Mouse (Mus musculus) left cerebral cortex, postnatal 36 days (tissue): Measurements from ENCODE around the gene Grin2a. TPM values are rescaled to one million over a fixed set of nuclear protein-coding genes. Genes with fewer than 3 reads are reported as not detected.

ENCODE experiments used
- DNase-seq, 2 experiments: peaks; one replicate each; pipeline ENCODE4 v3.0.0; 2021 to 2022; ENCODE audit warnings: low spot score in 2 of 2, mixed read lengths in 1 of 2
- intact Hi-C: fragments of 180-260 bp; cut with DNase I; formaldehyde crosslinking; loops from one replicate; pipeline ENCODE4 v1.15.1; 2025
- total RNA-seq, 2 experiments: library from RNA; stranded (reverse); gene quantifications; 2 replicates each; pipeline ENCODE4 v1.2.3; 2021

The Grin2a gene
- total RNA-seq, 2 experiments from 2014 or later: 242 to 256 TPM

DNA sequence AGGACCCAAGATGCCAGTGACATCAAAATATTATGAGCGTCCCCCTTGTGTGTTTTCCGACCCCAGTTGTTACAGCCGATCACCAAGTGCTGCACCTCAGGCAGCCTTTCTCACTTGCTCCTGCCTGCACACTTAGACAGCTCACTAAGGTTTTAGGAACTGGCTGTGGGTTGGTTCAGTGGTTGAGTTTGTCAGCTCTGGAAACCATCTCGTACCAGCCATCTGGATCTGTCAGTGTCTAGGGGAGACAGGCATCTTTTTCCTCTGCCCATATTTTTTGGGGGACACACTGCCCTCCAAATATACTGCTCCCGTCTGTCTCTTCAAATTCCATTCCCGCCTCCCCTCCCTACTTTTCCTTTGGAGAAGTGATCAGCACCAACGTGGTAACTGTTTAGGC, 99.8 kb downstream of the Grin2a start:
- no peak for DNase-seq
- intact Hi-C loops: no loop called here

DNA sequence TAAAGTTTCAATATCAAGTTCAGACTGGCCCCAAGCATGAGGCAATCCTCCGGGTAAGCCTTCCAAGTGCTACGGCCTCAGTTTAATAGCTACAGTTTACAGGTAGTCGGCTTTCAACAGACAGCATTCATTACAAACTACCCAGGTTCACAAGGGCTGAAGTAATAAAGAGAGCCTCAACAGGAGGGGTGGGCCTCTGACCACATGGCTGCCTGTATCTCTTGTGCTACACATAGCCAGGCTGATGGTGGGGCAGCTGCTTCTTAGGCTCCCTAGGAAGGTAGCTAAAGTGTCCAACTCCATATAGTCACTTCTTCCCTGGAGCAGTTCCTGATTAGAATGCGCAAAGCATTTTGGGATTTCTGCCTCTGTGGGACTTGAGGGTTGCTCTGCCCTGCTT, 109.2 kb downstream of the Grin2a start:
- intact Hi-C loops: no loop called here
- no peak for DNase-seq

DNA sequence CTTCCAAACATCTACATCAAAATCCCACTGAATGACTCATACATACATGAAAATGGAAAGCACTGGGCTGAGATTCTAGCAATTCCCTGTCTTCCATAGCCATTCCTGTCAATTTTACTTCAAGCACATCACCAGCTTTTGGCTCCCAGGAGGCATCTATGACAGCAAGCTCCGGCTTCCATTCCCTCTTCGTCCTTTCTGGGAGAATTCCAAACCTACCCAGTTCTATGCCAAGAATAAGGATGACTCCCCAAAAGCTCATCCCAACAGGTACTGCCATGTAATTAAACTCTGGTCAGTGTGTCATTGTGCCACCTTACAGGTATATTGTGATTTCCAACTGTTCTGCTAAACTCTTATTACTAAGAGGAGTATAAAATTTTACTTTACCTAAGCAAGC, 111.2 kb downstream of the Grin2a start:
- intact Hi-C loops: loop anchor here (5.0 kb wide), 1 partner anchor 108 kb away; no protein-coding TSS in a partner anchor
- no peak for DNase-seq

DNA sequence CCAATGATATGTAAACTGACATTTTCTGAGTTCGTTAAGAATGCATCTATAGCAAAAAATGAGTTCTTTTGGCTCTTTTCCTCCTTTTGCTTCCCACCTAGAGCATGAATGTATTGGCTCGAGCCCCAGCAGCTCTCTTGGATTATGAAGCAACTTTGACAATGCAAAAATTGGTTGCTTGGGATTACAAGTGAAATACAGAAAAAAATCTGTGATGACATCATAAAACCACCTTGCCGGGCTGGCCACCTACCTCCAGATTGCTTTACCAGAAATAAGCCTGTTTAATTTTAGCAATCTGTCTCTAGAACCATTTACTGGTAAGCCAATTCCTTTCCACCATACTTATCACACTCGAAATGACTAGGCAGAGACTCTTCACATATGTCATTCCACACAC, 112.9 kb downstream of the Grin2a start:
- intact Hi-C loops: loop anchor here (5.0 kb wide), 1 partner anchor 110 kb away; no protein-coding TSS in a partner anchor
- peak; percentile 41 to 58 for DNase-seq

DNA sequence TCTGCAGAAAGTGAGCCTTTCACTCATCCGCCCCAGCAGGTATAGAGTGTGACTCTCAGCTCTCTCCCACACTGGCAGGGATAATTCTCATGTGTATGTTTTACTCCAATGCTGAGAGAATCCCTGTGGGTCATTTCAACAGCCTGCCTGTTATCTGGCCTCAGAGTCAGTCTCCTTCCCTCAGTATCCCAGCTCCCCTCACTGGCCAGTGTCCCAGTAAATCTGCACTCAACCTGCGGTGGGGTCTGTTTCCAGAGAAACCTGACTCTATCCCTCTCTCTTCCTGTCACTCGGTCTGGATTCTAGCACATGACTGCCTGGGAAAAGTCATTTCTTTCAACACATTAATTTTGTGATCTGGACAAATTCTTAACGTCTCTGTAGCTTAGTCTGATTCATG, 122.4 kb downstream of the Grin2a start:
- no peak for DNase-seq
- intact Hi-C loops: no loop called here

DNA sequence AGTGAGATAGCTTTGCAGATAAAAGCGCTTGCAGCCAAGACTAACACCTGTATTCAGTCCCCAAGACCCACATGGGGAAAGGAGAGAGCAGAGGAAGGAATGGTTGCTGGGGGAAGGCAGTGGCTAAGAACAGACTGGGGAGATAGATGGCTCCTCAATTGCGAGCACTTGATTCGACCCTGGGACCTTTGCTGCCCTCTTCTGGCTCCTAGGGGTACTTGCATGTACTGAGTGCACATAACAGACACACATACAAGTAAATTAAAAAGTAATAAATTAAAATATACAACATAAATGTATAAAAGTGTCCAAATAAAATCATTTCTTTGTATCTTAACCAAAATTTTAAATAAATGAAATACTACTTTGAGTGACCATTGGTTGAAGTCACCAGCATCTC, 129.7 kb downstream of the Grin2a start:
- DNase-seq: no peak
- intact Hi-C loops: no loop called here

DNA sequence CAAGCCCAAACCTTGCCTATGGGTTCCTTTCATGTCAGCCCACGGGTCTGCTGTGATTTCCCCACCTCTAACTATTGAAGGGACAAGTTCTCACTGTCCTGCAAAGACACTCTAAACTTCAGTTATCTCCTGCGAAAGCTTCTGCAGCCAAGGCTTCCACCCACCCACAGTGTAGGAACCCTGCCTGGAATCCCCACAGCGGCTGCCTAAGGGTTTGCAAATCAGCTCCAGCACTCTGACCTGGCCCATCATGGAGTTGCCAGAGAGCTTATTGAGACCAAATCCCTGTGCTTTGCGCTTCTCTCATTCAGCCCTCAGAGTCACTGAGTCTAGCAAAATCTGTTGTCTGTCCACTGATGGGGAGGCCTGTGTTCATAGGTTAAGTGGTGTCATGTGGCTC, 130.3 kb downstream of the Grin2a start:
- intact Hi-C loops: no loop called here
- no peak for DNase-seq

DNA sequence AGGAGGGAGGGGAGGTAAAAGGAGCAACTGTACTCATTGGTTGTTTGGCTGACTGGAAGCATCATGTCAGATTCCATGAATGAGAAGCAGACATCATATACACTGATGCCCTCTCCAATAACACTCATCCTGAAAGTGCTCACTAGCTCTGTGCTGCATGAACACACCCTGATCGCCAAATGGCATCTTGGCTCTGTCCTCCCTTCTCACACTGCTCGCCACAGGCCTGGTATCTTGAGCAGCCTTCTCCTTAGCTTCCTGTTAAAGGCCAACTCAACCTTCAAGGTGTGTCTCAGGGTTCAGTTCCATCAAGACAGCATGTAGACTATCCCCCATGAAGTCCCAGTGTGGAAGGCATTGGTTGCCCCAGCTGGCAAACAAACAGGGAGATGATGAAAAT, 137.6 kb downstream of the Grin2a start:
- no peak for DNase-seq
- intact Hi-C loops: no loop called here

DNA sequence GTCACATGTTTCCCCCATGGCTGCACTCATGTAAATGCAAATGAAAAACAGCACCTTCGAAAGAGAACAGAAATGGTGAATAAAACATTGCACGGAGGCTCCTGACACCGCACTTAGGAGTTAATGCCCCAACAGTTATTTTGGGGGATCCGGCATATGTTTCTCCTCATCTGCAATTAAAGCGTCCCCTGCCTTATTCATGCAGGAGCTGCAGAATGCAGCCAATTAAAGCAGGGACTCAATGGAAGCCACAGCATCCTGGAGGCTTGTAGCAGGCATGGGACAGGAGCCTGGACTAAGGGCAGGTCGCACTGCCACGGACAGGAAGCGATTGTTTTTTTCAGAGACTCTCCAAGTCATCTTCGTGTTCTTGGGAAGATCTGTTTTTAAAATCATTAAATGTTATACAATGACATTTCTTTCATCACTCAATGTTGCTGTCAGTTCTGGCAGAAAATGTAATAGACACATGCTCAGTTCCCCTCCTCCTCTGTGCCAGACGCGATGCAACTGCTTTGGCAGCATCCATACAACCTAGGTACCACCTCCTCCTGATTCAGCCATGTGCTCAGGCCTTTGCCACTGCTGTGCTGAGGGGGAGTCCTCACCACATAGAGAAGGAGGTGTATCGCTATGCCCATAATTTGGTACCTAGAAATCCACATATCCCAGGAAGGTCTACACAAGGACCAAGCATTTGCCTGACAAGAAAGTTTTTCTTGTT, 143.9 kb downstream of the Grin2a start:
- intact Hi-C loops: no loop called here
- DNase-seq: peak; percentile 31 to 45

DNA sequence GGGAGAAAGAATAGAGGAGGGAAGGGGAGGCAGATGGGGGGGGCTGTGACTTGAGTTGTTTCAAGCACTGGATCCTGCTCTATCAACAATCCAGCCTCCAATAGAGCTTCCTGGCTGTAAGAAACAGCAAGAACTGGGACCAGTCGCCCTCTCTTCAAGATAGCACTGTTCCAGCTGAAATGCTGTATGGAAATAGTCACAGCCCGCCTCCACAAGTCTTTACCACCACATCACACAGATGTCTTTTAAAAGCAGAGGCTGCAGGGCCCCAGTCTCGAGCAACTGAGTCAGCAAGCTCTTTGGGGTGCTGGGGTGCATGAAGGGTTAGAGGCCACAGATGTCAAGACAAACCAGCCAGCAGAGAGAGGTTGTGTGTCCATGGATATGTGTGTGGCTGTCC, 153.9 kb downstream of the Grin2a start:
- DNase-seq: peak; percentile 61 to 64
- intact Hi-C loops: no loop called here

DNA sequence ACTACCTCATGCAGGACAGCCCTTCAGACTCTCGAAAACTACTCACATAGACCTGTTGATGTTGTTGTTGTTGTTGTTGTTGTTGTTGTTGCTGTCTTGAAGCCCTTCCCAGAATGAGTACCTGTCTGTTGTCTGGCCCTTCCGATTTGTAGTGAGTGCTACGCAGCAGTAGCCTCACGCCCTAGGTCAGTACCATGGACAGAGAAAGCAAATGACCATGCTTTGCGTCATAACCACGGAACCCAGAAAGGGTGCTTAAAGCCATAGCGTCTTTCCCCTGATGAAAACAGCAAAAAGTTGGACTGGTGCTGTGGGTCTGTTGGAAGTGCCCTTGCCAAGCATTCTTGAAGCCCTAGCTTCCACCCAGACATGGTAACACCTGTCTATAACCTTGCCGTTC, 158.8 kb downstream of the Grin2a start:
- no peak for DNase-seq
- intact Hi-C loops: no loop called here

DNA sequence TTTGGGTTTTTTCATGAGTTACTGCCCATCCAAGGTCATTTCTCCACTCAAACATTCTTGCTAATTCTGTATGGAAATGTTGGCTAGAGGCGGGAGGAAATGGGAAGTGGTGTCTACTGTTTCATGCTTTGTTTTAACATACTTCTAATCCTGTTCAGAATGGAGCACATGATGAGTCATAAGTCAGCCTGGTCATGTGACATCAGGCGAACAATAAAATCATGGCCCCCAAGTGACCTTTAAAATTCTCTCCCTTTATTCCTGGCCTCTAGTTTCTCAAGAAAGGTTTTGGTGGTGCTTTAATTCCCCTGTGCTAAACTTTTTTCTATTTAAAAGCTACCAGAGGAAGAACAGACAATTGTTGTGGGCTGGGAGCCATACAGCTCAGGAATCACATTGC, 161.1 kb downstream of the Grin2a start:
- intact Hi-C loops: no loop called here
- no peak for DNase-seq

DNA sequence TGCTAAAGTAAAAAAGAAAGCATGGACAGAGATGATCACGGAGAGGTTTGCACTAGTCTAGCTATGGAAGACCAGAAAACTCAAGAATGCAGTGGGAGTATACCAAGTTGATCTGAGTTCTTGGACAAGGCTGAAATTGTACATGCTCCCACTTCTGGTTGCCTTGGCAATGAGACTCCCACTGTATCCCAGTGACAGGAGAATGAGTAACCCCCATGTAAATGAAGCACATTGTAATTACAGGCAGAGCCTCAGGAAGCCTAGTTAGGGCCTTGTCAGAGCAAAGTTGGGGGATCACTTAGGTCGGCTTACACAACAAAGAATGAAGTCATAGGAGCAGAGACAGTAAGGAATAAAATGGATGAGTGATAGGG, 170.3 kb downstream of the Grin2a start:
- intact Hi-C loops: no loop called here
- peak in 1 of 2 experiments; percentile 45 for DNase-seq

DNA sequence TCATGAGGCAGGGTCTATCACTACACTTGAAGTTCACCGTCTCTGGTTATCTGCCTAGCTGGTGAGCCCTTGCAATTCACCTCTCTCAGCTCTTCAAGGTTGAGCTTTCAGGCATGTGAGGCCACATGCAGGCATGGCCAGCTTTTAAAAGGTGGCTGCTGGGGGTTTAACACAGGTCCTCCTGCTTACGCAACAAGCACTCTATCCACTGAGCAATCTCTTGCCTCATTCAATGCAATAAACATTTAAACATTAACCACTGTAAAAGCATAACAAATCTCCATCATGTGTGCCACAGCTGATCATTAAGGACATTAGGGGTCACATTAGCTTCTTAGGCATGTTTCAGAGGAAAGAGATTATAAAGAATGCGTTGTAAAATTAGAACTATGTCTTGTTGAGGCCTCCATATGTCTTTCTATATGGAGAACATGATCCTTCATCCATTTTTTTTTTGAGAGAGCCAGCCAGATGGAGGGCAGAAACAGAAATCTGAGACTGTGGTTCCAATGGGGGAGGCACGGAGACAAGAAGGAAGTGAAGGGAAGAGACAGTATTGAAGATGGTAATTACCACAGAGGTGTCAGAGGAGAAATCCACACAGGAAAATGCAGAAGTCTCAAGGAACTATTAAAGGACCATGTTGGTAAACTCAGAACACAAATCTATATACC, 170.8 kb downstream of the Grin2a start:
- intact Hi-C loops: no loop called here
- no peak for DNase-seq

DNA sequence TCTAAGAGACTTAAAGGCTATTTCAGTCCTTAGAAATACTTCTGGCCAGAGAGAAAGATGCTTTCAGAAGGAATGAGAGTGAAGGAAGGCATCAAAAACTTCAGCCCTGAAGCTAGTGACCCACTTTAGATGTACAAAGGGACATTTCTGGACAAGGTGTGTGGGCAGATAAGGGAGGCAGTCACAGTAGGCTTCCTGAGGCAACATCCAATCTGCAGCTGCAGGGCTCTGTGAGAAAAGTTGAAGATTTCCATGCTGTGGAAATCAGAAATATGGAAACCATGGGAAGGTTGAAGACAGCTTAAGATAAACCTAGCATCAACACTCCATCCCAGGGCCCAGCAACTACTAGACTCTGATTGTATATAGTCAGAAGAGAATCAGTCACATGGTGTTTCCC, 171.7 kb downstream of the Grin2a start:
- intact Hi-C loops: no loop called here
- DNase-seq: no peak

DNA sequence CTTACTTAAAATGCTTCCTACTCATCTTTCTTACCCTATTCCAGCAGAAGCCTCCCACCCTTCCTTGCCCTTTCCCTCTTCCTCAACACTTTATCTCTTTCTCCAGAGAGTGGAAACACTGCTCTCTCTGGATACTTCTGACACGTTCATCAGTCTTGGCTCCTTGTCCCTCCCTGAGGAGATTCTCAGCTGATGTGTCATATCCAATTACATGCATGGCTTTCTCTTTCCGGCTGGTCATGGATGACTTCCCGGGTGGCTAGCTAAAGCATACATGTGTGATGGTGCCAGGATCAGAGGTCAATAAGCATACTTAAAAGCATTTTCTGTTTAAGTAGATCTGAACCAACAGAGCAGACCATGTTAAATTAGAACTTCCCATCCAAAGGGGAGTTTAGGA, 175.9 kb downstream of the Grin2a start:
- intact Hi-C loops: no loop called here
- DNase-seq: no peak

DNA sequence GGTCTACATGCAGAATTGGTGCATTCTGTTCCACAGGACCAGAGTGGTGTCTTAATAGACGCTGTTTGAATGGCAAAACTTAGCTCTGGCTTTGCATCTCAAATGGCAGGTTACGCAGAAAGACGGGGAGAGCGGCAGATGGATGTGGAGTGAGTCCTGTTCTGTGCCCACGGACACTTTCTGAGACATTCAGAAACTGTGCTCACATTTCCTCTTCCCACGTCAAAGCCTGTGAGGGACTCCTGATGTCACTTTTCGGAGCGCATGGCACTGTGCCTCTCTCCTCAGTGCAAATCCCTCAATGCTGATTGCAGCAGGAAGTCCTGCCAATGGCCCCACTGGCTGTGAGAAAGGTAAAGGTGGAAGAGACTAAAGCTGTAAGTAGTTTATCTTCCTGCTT, 194.0 kb downstream of the Grin2a start:
- intact Hi-C loops: no loop called here
- peak; percentile 70 to 80 for DNase-seq

DNA sequence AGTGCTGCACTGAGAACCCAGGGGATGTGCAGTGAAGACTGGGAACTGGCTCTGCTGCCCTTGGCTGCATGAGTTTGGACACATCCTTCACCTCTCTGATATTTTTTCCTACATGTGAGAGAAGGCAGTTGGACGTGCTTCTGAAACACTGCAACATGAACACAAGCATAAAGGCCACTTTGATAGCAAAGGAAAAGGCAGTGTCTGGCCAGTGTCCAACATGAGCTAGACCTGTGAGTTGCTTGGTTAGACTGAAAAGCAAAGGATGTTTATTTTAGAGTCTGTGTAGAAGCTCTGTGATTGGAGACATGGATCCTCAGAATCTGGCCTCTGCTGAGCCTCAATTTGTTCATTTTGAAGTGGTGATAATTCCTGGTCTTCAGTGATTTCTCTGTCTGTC, 195.1 kb downstream of the Grin2a start:
- intact Hi-C loops: no loop called here
- DNase-seq: no peak

DNA sequence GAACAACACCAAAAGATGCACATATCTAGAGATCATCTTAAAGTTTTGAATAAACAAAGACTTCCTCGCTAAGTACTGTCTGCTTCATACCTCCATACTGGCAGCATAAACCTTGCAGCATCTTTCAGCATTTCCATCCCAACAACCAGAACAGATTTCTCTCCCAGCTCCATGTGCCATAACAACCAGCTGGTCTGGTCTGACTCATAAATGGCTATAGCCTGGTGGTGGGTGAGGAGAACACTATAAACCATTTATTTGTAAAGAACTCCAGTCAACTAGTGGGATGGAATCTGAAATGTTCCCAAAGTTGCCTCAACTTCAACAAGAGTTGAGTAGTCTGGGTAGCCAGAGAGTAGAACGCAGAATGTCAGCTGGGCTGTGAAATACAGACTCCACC, 202.4 kb downstream of the Grin2a start:
- no peak for DNase-seq

DNA sequence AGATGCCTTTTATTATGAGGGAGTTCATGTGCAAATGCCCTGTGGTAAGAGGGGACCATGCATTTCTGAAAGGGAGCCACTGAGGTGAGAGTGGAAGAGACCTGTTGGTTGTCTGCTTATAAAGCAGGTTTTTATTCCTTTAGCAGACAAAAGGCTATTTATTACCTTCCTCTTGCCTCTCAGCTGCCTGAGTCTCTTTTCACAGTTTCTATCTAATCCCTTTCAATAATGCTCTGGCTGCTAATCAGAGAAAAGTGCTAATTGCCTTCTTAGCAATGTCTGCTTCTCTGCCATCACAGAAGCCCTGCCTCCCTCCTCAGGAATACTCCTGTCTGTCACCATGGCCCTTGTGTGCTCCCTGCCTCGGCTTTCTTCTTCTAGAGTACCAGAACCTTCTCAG, 209.1 kb downstream of the Grin2a start:
- intact Hi-C loops: no loop called here
- DNase-seq: no peak

More for the DNA sequence above, 202.4 kb downstream of the Grin2a start:
- intact Hi-C loops: no loop called here

DNA sequence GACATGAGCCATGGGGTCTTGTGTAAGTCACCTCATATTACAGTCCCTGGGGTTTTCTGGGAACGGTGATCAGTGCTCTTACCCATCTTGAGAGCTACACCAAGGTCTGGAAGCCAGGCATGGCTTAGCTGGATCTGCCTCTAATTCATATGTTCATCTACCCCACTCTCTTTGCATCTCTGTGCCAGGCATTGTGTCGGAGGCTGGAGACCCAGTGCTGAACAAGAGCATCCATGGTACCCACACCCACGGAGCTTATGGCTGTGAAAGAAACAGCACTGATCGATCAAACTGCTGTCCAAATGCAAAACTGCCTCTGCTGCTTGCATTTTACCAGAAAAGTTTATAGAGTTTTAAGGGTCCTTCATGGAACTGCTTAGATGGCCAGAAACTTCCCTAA, 209.5 kb downstream of the Grin2a start:
- no peak for DNase-seq

DNA sequence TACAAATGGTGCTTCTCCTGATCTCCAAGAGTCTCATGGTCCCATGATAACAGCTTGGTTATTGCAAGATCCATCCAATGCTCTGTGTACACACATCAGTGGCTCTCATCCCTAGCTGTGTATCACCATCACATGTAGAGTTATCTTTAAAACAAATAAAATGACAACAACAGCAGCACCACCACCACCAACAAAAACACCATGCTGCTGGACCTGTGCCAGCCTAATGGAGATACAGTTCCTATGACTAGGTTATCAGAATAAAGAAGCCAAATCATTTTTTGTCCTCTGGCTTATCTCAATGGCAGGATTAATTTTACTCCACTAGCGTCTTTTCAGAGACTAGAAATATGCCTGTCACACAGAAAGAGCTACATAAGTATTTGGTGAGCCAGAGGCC, 226.4 kb downstream of the Grin2a start:
- intact Hi-C loops: no loop called here

More for the DNA sequence above, 209.5 kb downstream of the Grin2a start:
- intact Hi-C loops: no loop called here

More for the DNA sequence above, 226.4 kb downstream of the Grin2a start:
- DNase-seq: no peak
